Mouse (Mus musculus) megakaryocyte-erythroid progenitor cell, adult 5 weeks (primary cell): ENCODE results near the gene Borcs7. TPM values are rescaled to one million over a fixed set of nuclear protein-coding genes. Genes with fewer than 3 reads are reported as not detected.

Experiments used
- polyA plus RNA-seq: library from polyadenylated mRNA; stranded (reverse); fragments of >175 nt; gene quantifications from 2 replicates; pipeline ENCODE4 v1.2.3, GENCODE M21; 2012

The Borcs7 gene
- 0.97 and 1.1 TPM in 2 replicates for polyA plus RNA-seq

GRCm38 (mm10) chr19:46689460-46690372, at the start of gene Borcs7:
Gene Borcs7, plus strand, starts transcription at chr19:46689906.

GRCm38 (mm10) chr19:46672766-46673418, 16.8 kb upstream of the Borcs7 start, which contains the start of gene Cyp17a1:
Gene Cyp17a1, minus strand, starts transcription at chr19:46673172.

GRCm38 (mm10) chr19:46707296-46708151, 17.8 kb downstream of the Borcs7 start, which contains the start of gene As3mt:
Gene As3mt, plus strand, starts transcription at chr19:46707458.

Other genes starting within 250 kb of the Borcs7 start
- 114 and 123 TPM in 2 replicates for gene Trim8, start 188.2 kb upstream of the Borcs7 start, polyA plus RNA-seq
- gene Arl3, start 116.7 kb upstream of the Borcs7 start, polyA plus RNA-seq = 14.5 and 19.0 TPM in 2 replicates
- 3.4 and 4.8 TPM in 2 replicates for gene Sfxn2, start 116.5 kb upstream of the Borcs7 start, polyA plus RNA-seq
- 49.4 and 51.1 TPM in 2 replicates for gene Wbp1l, start 90.8 kb upstream of the Borcs7 start, polyA plus RNA-seq
- gene Cyp17a1, start 16.7 kb upstream of the Borcs7 start, polyA plus RNA-seq = not detected in 2 replicates
- gene As3mt, start 17.6 kb downstream of the Borcs7 start, polyA plus RNA-seq = 4.6 and 5.0 TPM in 2 replicates
- 17.4 and 22.0 TPM in 2 replicates for gene Cnnm2, start 71.7 kb downstream of the Borcs7 start, polyA plus RNA-seq